Mouse (Mus musculus) myocyte (in vitro differentiated cells): ENCODE data around the gene 9130409I23Rik. TPM values are rescaled to one million over a fixed set of nuclear protein-coding genes. Genes with fewer than 3 reads are reported as not detected.

Source experiments
- H3K27me3 ChIP-seq: one replicate; pipeline ENCODE4 v1.6.1; 2011; ENCODE audit not compliant: control insufficient read depth, insufficient read depth, insufficient read length
- H3K36me3 ChIP-seq: one replicate; pipeline ENCODE4 v1.6.1; 2011; ENCODE audit not compliant: control insufficient read depth, insufficient read depth
- H3K4me2 ChIP-seq: one replicate; pipeline ENCODE4 v1.6.1; 2011; ENCODE audit warnings: low read depth, control low read depth
- H3K4me3 ChIP-seq: one replicate; pipeline ENCODE4 v1.5.1; 2011; ENCODE audit warnings: mild to moderate bottlenecking, control low read depth, moderate library complexity
- H3K79me2 ChIP-seq: one replicate; pipeline ENCODE4 v1.6.1; 2011; ENCODE audit not compliant: control insufficient read depth, insufficient read depth
- H3ac ChIP-seq: one replicate; pipeline ENCODE4 v1.6.1; 2011; ENCODE audit not compliant: control insufficient read depth, insufficient read length
- CEBPB ChIP-seq: IDR thresholded peaks from 2 replicates; pipeline ENCODE4 v1.6.1; 2011; ENCODE audit warnings: mild to moderate bottlenecking, moderate library complexity; ENCODE audit not compliant: poor library complexity, insufficient read depth, severe bottlenecking
- E2F4 ChIP-seq: IDR thresholded peaks from one replicate; pipeline ENCODE4 v1.6.1; 2011; ENCODE audit warnings: mild to moderate bottlenecking, control low read depth, moderate library complexity; ENCODE audit not compliant: insufficient read depth
- MAX ChIP-seq: IDR thresholded peaks from one replicate; pipeline ENCODE4 v1.6.1; 2011; ENCODE audit warnings: low read depth, mild to moderate bottlenecking, control low read depth
- MYOD1 ChIP-seq, 3 experiments: IDR thresholded peaks; one replicate each; pipeline ENCODE4 v1.6.1; 2011; ENCODE audit warnings: control low read depth in 2 of 3, low read depth in 2 of 3, mild to moderate bottlenecking in 2 of 3, moderate library complexity in 1 of 3; ENCODE audit not compliant: insufficient read length in 2 of 3, control insufficient read depth in 1 of 3
- MYOG ChIP-seq, 3 experiments: IDR thresholded peaks; one replicate each; pipeline ENCODE4 v1.6.1; 2011; ENCODE audit warnings: control low read depth in 2 of 3, low read depth in 2 of 3, mild to moderate bottlenecking in 2 of 3; ENCODE audit not compliant: insufficient read length in 2 of 3, control insufficient read depth in 1 of 3, insufficient read depth in 1 of 3
- POLR2A ChIP-seq: IDR thresholded peaks from one replicate; pipeline ENCODE4 v1.6.1; 2011; ENCODE audit warnings: low read depth, mild to moderate bottlenecking, control low read depth, moderate library complexity; ENCODE audit not compliant: insufficient read length
- POLR2AphosphoS2 ChIP-seq: IDR thresholded peaks from one replicate; pipeline ENCODE4 v1.6.1; 2011; ENCODE audit warnings: low read depth, control low read depth; ENCODE audit not compliant: insufficient read length
- REST ChIP-seq: IDR thresholded peaks from one replicate; pipeline ENCODE4 v1.6.1; 2011; ENCODE audit warnings: mild to moderate bottlenecking, control low read depth, moderate library complexity; ENCODE audit not compliant: insufficient read depth, insufficient read length
- SRF ChIP-seq: IDR thresholded peaks from one replicate; pipeline ENCODE4 v1.6.1; 2011; ENCODE audit warnings: low read depth; ENCODE audit not compliant: control insufficient read depth, insufficient read length
- TCF12 ChIP-seq: IDR thresholded peaks from one replicate; pipeline ENCODE4 v1.6.1; 2011; ENCODE audit warnings: mild to moderate bottlenecking, control low read depth; ENCODE audit not compliant: poor library complexity, insufficient read depth, severe bottlenecking
- TCF3 ChIP-seq: IDR thresholded peaks from one replicate; pipeline ENCODE4 v1.6.1; 2011; ENCODE audit warnings: low read depth, control low read depth; ENCODE audit not compliant: insufficient read length
- USF1 ChIP-seq: IDR thresholded peaks from one replicate; pipeline ENCODE4 v1.6.1; 2011; ENCODE audit warnings: low read depth, mild to moderate bottlenecking, control low read depth, moderate library complexity
- polyA plus RNA-seq: library from polyadenylated mRNA; unstranded; fragments of >200 nt; fragmentation: generic; extraction: Trizol; gene quantifications from one replicate; pipeline ENCODE4 v1.2.1, GENCODE M21; 2012; ENCODE audit warnings: missing spikeins

Gene 9130409I23Rik
- polyA plus RNA-seq, result not detected

DNA sequence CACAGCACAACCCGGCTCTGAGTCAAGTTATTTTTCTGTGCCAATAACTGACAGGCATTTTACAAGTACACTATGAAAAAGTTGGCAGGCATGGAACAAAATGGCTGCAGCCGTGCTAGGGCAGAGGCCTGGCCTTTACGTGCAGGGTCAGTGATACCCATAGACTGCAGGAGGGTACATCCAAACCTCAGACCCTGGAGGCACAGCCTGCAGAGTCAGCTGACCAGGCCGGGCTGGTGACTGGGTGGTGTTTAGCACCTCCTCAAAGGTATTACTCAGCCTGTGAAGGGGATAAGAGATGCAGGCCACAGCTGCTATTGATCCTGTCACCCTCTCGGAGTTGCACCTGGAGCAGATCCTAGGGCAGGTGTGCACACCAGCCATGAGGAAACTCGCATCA, at the start of gene 9130409I23Rik:
Gene 9130409I23Rik (plus strand): TSS at position 301 of the 400 bp plus-strand sequence.
- H3K36me3 ChIP-seq, result no peaks in the 10 kb centered on the region
- TF ChIP-seq MAX (no peak), POLR2A (no peak), MYOD1 (IDR thresholded peaks at IDR 0.05; ENCODE audit: control insufficient read depth in 1 of 3, insufficient read length in 2 of 3, low read depth in 2 of 3) (no peak), TCF3 (no peak), POLR2AphosphoS2 (no peak), CEBPB (no peak), SRF (no peak), E2F4 (no peak), TCF12 (no peak), REST (no peak), MYOG (IDR thresholded peaks at IDR 0.05; ENCODE audit: control insufficient read depth in 1 of 3, insufficient read depth in 1 of 3, insufficient read length in 2 of 3, low read depth in 2 of 3) (no peak), USF1 (no peak)
- peaks cover 26% of the 10 kb centered on the region for H3K27me3 ChIP-seq

GRCm38 (mm10) chr1:181001621-181002020, 49.4 kb upstream of the 9130409I23Rik start:
- Histone ChIP-seq H3K4me3 (no peak overlapping the region), H3K79me2 (no peaks in the 10 kb centered on the region), H3K36me3 (no peaks in the 10 kb centered on the region), H3K27me3 (no peaks in the 10 kb centered on the region), H3ac (no peak overlapping the region), H3K4me2 (no peak overlapping the region)
- no peak for TF ChIP-seq POLR2A
- no peak for TF ChIP-seq MYOD1 (IDR thresholded peaks at IDR 0.05; ENCODE audit: control insufficient read depth in 1 of 3, insufficient read length in 2 of 3, low read depth in 2 of 3)
- TF ChIP-seq CEBPB, result no peak
- no peak for TF ChIP-seq SRF
- TF ChIP-seq MYOG (IDR thresholded peaks at IDR 0.05; ENCODE audit: control insufficient read depth in 1 of 3, insufficient read depth in 1 of 3, insufficient read length in 2 of 3, low read depth in 2 of 3), result no peak
- TF ChIP-seq POLR2AphosphoS2, result no peak
- TF ChIP-seq TCF3, result no peak
- TF ChIP-seq USF1, result no peak
- no peak for TF ChIP-seq REST
- no peak for TF ChIP-seq E2F4
- TF ChIP-seq MAX, result no peak
- no peak for TF ChIP-seq TCF12

More for the DNA sequence above, at the start of gene 9130409I23Rik:
- H3ac ChIP-seq, result no peak within 1 kb of the TSS
- no peak within 1 kb of the TSS for H3K4me2 ChIP-seq
- H3K4me3 ChIP-seq, result no peak within 1 kb of the TSS
- no peaks in the 10 kb centered on the region for H3K79me2 ChIP-seq

GRCm38 (mm10) chr1:181003790-181004189, 47.2 kb upstream of the 9130409I23Rik start:
- H3K79me2 ChIP-seq, result no peaks in the 10 kb centered on the region
- TF ChIP-seq CEBPB, result no peak
- no peak for TF ChIP-seq MYOD1 (IDR thresholded peaks at IDR 0.05; ENCODE audit: control insufficient read depth in 1 of 3, insufficient read length in 2 of 3, low read depth in 2 of 3)
- no peak for TF ChIP-seq POLR2A
- no peak for TF ChIP-seq USF1
- TF ChIP-seq TCF3, result no peak
- no peak for TF ChIP-seq E2F4
- TF ChIP-seq POLR2AphosphoS2, result no peak
- no peak for TF ChIP-seq REST
- TF ChIP-seq MAX, result no peak
- H3K4me3 ChIP-seq, result no peak overlapping the region
- no peaks in the 10 kb centered on the region for H3K27me3 ChIP-seq
- H3K4me2 ChIP-seq, result no peak overlapping the region
- no peaks in the 10 kb centered on the region for H3K36me3 ChIP-seq
- no peak overlapping the region for H3ac ChIP-seq

- Histone ChIP-seq H3K4me2 (no peak overlapping the region), H3K79me2 (no peaks in the 10 kb centered on the region), H3K27me3 (no peaks in the 10 kb centered on the region), H3K4me3 (no peak overlapping the region), H3K36me3 (no peaks in the 10 kb centered on the region), H3ac (no peak overlapping the region)
- TF ChIP-seq MYOG (IDR thresholded peaks at IDR 0.05; ENCODE audit: control insufficient read depth in 1 of 3, insufficient read depth in 1 of 3, insufficient read length in 2 of 3, low read depth in 2 of 3) (no peak), MAX (no peak), SRF (no peak), MYOD1 (IDR thresholded peaks at IDR 0.05; ENCODE audit: control insufficient read depth in 1 of 3, insufficient read length in 2 of 3, low read depth in 2 of 3) (no peak), USF1 (no peak), REST (no peak)
Measured at GRCm38 (mm10) chr1:181005331-181005730, 45.7 kb upstream of the 9130409I23Rik start.

GRCm38 (mm10) chr1:181007831-181008230, 43.2 kb upstream of the 9130409I23Rik start:
- Histone ChIP-seq H3K4me2 (no peak overlapping the region), H3ac (no peak overlapping the region), H3K4me3 (no peak overlapping the region), H3K27me3 (no peaks in the 10 kb centered on the region), H3K36me3 (no peaks in the 10 kb centered on the region), H3K79me2 (no peaks in the 10 kb centered on the region)
- TF ChIP-seq TCF12 (no peak), POLR2A (no peak), MYOD1 (IDR thresholded peaks at IDR 0.05; ENCODE audit: control insufficient read depth in 1 of 3, insufficient read length in 2 of 3, low read depth in 2 of 3) (no peak), USF1 (no peak), CEBPB (no peak), MYOG (IDR thresholded peaks at IDR 0.05; ENCODE audit: control insufficient read depth in 1 of 3, insufficient read depth in 1 of 3, insufficient read length in 2 of 3, low read depth in 2 of 3) (no peak), POLR2AphosphoS2 (no peak), E2F4 (no peak), TCF3 (no peak), REST (no peak), MAX (no peak), SRF (no peak)
